Mouse (Mus musculus) embryonic fibroblast, embryonic 13.5 days (primary cell): Measurements from ENCODE around the gene Sez6.

Source experiments
- CTCF ChIP-seq: IDR thresholded peaks from 2 replicates; pipeline ENCODE4 v1.5.1; 2011; ENCODE audit warnings: mild to moderate bottlenecking, control low read depth, low read length, moderate library complexity, borderline replicate concordance; ENCODE audit not compliant: insufficient read depth
- POLR2A ChIP-seq: IDR thresholded peaks from 2 replicates; pipeline ENCODE4 v1.6.1; 2011; ENCODE audit warnings: low read depth, mild to moderate bottlenecking, control low read depth, low read length, moderate library complexity

DNA sequence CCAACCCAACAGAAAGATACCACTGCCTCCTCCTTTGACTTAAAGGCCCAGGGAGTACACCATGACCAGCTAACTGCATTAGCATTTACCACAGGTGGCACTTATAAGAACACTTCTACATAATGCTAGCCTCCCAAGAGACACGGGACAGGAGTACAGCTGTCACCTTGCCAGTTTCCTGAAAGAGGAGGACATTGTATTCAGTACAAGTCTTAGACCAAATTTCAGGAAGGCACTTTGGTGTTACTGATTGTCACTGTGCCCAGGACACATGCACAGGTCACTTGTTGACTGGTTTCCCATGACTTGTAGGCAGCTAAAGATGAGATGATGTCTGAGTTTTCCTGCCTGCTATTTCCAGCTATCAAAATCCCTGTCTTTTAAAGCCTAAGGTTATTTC lies 65.0 kb downstream of the Sez6 start:
- no peak for TF ChIP-seq POLR2A
- TF ChIP-seq CTCF = no peak
